Mouse (Mus musculus): ENCODE results near the gene Tlr3. TPM values are rescaled to one million over a fixed set of nuclear protein-coding genes. Genes with fewer than 3 reads are reported as not detected.
A peak's percentile ranks its signal among the peaks of the same experiment; 100 is the strongest.

The Tlr3 gene
- 1 to 10 TPM; 1.0 to 1.2 TPM for total RNA-seq (2021)
- long read RNA-seq, experiment 1, partial matches to known transcripts, result 0 of 1 reads
- long read RNA-seq, experiment 1, other reads (novel, unspliced or antisense), result 1 of 1 reads
- long read RNA-seq, experiment 2, result 0 reads

DNA sequence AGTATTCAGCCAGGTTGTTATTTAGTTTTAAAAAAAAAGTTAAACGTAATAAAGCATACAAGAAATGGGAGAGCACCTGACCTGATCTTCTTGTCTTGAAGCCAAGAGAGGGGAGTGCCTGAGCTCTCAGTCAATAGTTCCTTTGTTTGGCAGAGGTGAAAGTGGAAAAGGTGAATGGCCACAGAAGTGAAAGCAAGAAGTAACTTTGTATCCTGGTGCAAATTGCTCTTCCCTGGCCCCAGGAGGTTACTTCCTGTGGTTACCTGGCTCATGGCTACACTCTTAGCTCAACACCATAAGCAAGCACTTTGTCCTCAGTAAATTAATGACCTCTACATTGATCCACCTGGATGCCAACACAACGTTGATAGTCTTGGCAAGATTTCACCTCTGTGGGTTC lies at the start of gene Tlr3:
TSS of gene Tlr3 (minus strand) at position 199 of the 400 bp plus-strand sequence.
- no peak for DNase-seq

DNA sequence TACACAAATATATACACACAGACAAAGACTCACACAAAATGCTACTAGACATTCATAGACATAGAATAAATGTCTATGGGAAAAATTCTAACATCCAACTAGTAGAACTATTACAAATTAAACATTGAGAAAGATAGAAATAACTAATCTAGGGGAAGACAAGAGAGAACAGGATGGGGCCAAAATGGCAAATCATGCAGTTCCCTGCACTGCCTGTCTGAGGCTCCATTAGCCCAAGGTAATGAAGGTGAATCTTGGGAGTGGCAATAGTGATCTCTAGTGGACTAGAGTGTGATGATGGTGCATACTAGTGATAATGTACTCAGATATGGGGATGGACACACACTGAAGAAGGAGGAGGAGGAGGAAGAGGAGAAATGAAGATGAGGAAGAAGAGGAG lies 47.0 kb upstream of the Tlr3 start:
- no peak for DNase-seq

DNA sequence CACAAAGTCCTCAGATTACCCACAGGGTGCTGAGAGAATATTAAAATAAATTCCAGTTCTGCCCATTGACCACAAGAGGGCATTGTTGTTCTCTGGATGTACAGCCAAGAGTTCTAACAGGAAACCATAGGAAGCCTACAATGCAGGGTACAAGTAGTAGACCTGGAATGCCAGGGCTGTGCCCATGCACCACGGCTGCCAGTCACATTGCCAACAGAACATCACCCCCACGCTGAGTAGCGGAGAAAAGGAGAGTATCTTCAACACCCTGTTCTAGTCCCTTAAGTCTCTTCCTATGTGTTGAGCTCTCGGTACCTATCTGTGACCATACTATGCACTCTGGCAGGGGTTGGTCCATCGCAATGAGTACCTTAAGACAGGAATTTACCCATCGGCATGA lies 43.5 kb upstream of the Tlr3 start:
- DNase-seq, result peak; percentile 7

DNA sequence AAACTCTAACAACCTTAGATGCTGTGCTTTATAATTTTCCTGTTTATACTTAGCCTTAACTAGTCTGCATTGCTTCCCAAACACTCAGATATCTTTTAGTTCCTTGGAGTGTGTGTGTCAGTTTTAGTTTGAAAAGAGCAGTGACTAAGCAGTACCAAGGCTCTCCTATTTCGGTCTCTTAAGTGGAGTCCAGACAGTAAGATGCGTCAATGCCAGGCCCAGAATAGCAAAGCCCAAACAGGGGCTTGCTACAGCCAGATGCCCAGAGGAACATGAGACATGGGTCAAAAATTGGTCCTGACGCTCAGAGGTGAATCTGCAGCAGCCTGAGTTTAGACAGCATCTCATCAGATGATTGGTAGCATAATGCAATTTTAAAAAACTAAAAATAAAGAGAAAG lies 41.2 kb upstream of the Tlr3 start:
- peak; percentile 57 for DNase-seq

DNA sequence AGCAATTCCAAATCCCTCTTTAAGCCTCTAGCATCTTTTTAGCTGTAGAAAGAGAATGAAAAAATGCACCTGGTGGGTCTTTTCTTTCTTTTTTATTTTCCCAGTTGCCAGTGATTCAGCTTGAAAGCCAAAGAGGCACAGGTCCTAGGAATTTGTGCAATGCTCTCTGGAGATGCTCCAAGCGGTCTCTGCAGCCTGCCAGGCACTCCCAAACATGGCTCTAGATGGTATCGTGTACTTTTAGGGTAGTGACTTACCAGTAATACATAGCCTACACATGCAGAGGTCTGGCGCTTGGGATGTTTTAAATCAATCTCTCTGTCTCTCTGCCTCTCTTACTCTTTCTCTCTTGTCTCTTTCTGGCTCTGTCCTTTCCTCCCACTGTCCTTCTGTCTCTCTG lies 38.0 kb upstream of the Tlr3 start:
- DNase-seq, result no peak

DNA sequence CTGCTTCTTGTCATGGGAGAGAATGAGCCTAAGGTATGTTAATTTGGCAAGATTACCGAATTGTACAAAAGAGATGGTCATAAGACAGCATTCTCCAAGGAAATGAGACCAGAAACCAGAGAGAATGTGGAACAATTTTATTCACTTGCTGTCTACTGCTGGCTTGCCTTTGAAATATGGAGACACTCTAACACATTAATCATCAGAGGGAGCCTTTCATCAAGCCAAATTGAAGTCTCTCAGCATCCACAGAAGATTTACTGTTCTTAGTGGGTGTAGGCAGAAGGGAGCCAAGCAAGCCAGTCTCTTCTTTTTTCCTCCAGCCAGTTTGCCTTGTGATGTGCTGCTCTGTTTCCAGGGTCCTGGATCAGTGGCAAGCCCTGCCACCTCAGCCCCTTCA lies 37.4 kb upstream of the Tlr3 start:
- DNase-seq, result no peak

DNA sequence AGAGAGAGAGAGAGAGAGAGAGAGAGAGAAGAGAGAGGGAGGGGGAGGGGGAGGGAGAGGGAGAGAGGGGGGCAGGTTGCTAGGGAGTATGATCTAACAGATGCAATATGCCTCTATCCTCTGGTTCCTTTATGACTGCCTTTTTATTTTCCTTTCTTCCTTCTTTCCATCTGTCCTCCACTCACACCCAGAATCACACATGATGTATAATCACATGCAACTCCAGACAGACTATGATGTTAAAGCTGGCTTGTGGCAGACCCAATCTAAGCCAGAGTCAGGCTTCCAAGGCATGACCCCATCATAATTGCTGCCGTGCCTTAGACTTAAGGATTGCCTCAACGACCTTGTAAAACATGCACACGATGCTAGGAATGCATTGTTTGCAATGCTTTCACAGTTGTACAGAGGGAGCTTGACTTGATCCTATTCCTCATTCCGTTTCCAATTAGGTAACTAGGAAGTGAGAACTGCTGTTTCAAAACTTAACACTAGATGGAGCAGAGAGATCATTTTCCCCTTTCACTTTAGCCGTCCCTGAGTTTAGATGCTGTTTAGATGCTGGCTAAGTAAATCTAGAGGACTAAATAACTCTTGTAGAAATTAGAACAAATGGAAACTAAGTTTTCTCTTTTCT lies 28.1 kb upstream of the Tlr3 start:
- DNase-seq, result no peak

DNA sequence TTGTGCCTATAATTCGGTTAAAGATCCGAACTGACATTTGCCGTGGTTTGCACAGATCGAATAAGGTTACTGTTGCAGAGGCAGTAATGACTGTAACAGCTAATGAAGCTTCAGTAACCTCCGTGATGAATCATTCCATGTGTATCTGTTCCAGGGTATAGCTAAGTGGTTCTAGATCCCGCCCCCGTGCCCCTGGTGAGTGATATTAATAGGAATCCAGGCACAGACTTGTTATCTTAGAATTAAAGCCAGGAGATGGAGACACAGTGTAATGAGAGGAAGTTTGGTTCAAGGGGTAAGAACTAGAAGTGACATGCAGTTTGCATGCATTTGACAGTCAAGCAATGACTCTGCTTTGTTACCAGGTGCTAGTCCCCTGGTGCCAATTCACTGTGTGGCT lies 9.3 kb upstream of the Tlr3 start:
- DNase-seq, result no peak

DNA sequence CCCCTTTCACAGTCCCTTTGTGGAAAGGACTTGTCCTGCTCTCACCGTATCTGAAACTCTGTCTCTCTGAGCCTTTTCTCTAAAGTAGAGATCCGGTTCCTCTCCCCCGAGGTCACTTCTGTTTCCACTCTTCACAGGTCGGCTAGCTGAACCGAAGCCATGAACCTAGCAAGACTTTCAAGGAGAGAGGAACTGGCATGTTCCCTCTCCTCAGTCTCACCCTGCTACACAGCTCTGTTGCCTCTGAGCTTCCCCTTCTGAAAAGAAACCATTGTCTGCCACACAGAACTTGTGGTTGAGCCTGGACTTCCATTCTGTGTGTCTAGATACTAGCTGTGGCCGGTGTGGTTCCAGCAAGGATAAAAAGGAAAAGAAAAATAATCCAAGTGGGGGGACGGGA lies 4.1 kb upstream of the Tlr3 start:
- no peak for DNase-seq

DNA sequence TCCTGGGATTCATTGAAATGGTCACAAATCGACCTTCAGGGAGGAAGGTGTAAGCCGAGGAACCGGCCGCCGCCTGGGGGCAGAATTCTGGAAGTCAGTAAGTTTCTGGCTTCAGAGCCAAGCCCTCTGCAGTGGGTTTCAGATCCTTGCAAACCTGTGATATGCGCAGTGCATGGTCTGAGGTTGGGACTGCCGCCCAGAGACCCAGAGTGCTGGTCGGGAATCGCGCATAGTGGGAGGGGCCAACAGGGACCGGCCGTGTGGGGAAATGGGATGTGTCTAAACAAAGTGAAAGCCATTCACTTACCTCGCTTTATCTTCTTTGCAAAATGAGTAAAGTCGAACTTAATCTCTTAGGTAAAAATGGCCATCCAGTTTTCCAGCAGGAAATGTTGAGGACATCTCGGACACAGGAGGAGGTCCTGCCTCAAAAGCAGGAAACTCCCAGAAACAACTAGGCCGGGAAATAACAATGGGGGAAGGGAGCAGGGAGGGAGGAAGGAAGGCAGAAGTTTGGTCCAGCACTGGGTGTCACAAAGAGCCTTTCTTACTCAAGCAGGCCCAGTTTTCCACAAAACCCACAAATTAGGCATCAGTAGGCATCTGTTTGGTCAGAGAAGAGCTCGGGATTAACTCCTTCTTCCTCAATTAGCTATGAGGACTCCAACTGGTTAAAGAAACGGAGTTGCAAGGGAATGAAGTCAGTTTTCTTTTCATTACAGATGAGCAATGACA lies 567 bp downstream of the Tlr3 start:
- DNase-seq, result peak; percentile 55

DNA sequence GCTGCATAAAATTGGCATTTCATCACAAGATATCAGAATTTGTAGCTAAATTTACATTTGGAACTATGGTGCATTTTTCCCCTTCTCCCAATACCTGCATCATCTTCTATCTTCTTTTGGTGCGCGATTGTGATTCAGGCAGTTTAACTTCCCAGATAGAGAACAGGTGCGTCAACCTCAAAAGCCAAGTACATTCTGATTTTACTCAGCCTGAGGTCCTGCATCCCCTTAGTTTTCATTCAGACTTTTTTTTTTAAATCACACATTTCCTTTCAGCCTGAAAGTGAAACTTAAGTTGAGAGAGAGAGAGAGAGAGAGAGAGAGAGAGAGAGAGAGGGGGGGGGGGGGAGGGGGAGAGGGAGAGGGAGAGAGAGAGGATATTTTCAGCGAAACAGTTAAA lies 1.2 kb downstream of the Tlr3 start:
- no peak for DNase-seq

DNA sequence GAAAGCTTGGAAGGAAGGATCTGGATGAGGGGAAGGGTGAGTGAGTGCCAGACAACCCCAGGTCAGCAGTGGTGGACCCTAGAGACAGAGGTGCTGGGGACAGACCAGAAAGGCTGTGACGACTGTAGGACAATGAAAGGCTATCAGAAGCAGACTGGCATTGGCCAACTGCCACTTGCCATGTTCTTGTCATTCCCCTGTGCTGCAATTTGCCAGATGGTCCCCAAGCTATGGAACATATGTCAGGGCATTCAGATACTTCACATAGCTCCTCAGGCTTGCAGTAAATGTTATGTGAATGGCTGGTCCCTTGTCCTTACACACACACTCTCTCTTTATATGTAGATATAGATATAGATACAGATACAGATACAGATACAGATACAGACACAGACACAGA lies 27.6 kb downstream of the Tlr3 start:
- no peak for DNase-seq

DNA sequence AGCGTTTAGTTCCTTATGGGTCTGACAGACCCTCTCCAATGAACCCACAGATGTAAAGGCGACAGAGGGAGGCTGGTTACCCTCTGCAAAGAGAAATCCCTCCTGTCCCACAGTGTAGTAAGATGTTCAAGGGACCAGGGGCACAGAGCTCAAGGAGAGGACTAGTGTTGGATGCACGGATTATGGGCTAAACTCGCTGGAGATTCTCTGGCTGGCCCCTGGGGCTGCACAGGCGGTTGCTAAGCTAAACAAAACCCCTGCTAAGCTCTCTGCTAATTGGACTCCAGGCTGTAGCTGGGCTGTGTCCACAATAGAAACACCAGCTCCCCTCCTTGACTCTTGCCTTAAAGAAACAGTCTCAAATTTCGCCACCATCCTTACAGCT lies 28.9 kb downstream of the Tlr3 start, which contains the start of gene Fam149a:
TSS of gene Fam149a (minus strand) at position 329 of the 385 bp plus-strand sequence.
- DNase-seq, result no peak

DNA sequence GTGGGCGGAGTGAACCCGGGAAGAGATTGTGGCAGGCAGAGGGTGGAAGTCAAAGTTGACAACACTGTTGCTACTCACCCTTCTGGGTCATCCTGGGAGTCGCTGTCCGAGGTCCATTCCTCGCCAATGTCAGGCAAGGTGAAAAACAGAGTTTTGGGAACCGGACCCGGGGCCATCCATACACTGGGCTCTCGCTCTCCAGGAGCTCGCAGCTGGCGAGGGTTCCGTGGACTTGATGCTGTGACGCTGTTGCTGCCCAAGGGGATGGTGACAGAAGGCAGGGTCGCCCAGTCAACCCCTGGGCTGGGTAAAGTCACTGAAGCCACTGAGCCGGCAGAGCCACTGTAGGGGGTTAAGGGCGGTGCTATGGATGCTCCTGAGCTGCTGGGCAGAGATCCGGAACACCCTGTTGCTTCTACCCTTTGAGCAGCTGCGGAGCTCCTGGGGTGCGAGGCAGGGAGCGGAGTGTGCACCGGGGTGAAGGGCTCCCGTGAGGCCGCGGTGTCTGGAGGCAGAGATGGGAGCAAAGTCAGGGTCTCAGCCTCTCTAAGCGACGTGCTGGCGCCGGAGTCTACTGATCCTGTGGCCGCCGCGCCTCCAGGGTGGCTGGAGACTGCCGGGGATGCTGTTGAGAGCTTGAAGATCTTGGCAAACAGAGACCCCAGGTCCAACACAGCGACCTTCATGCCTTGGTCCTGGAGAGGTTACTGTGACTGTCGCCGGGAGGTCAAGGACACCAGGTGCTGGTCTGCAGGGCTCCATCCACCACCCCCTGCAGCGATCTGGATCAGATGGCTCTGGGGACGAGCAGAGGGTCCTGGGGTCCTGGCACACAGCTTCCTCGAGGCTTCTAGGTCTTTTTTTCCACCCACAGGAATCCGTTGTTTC lies 29.6 kb downstream of the Tlr3 start:
- DNase-seq, result no peak

DNA sequence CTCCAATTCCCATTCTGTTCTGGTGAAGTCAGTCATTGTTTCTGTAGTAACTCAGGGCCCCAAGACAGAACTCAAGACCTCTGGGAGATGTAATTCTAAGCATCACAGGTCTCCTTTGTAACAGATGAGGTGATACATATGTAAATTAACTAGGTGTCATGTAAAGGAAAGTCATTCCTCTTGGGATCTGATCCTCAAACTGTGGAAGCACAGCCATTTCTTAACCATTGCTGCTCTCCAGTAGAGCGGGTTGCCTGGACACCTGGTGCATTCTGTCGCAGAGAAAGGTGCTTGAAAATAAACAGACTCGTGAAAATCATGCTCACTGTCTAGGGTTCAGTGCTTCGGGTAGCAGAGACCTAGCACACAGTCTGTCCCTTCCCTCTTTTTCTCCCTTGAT lies 30.3 kb downstream of the Tlr3 start:
- no peak for DNase-seq

DNA sequence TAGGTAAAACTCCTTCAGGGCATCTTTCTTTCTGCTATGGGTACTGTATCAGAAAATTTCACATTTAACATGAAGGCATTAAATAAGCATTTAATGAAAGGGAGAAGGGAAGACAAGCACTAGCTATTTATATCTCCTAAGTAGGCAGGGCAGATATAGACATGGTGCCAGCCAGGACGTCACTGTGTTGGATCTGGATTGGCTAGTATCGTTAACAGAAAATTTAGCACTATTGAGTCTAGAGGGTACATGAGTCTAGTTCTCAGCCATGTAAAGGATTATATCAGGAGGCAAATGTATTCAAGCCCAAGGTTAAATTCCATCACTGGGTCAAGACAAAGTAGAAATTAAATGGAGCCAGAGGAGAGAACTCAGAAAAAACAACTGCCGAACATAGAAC lies 36.8 kb downstream of the Tlr3 start:
- DNase-seq, result no peak

DNA sequence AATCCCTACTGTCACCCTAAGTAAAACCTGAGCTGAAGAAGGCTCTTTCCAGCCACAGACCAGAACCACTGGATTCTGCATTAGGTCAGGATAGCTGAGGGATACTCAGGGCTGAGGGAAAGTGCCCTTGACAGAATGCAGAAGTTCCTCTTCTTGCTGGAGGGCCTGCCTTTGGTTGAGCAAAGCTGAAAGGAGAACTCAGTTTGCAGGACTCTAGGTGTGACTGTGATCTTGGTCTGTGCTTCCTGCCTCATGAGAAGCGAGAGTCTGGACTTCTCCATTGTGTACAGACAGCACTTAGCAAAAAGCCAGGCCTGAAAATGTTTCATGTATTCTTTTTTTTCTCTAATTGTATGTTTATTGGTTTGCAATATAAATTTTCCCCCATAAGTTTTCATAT lies 43.7 kb downstream of the Tlr3 start:
- DNase-seq, result no peak

DNA sequence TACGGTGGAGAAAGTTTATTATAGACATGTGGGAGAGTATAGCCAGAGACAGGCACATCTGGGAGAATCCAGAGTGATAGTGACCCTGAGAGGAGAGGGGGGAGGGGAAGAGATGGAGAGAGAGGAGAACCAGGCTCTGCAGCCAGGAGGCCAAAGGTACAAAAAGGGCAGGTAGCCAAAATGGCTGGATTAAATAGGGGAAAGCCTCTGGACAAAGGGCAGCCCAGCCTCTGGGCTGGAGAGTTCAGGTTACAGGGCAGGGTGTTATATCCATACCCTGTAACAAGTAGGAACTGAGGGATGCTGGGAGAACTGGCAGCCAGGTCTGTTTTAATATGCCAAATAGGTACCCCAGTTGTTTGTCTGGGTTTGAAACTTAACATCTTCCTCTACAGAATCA lies 47.7 kb downstream of the Tlr3 start:
- no peak for DNase-seq

DNA sequence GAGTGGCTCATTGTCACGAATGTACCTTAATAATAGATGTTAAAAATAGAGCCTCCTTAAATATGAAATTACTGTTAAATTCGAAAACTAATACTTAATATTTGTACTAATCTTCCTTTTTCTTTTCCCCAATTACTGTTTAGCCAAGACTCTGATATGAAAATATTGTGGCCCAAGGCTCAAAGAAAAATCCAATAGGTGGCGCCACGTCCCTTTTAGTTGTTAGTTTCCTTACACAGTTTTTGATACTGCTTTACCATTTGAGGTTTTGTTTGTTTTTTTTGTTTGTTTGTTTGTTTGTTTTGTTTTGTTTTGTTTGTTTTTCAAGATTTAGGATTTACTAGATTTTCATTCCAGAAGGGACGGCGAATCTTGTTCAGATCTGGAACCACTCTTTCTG lies 48.6 kb downstream of the Tlr3 start:
- no peak for DNase-seq

DNA sequence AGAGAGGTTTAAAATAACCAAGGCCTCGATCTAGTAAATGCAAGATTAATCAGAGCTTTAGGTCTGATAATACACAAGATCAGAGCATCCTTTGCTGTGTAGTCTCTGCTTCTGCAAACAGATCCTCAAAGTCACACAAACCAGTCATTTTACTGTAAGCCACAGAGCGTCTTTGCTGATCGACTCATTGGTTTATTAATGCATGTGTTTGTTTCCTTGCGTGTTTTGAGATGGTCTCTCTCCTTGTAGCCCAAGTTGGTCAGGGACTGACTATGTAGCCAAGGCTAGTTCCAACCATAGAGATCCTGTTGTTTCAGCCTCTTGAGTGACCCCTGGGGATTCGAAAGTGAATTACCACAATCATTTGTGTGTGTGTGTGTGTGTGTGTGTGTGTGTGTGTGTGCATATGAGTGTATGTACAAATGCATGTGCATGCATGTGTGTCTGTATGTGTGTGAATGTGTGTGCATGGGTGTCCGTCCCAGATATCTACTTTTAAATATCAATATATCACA lies 51.7 kb downstream of the Tlr3 start:
- no peak for DNase-seq

DNA sequence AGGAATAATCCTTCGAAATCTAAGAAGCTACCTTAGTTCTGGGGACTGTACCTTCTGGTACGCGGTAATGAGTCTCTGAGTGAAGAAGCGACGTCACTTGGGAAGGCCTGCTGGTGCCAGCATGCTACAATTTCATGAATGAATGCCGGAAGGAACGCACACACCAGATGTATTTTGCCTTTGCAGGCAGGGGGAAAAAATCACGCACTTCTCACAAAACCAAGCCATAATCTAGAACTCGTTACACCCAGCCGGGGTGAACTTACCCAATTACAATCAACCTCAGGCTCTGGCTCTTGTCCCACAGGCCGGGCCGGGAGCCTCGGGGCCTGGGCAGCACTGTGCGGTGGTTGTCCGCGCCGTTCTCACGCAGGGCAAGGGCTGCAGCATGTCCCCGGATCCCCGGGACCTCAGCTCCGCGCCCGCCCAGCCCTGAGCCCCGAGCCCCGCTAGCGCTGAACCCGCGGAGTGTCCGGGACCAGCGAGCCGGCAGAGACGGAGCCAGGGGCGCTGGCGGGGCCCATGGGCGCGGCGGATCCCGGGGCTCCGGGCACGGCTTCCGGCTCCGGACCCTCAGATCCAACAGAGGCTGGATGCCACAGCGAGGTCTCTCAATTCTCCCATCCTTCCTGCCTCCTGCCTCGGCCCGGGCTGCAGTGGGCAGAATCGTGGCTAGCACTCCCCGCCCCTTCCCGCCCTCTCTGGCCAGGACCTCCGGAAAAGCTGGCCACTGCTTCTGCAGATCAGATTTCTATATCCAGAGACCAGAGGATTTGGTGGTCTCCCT lies 52.6 kb downstream of the Tlr3 start:
- peak; percentile 25 for DNase-seq

DNA sequence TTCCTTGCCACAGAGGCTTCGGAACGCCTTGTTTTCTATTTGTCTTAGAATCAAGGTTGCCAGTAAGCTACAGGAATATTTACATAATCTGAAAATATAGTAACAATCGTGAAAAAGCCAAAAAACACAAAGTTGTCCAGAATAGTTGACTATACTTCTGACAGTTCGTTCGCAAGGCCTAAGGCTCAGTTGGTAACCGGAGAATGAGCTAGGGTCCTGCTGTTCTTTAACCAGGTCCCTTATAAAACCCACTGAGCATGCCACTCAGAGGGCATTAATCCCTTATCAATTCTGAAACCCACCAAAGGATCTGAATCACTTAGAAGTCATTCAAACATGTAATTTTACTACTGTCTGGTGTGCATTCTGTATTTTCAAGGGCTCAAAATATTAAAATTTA lies 55.1 kb downstream of the Tlr3 start:
- DNase-seq, result no peak
